Mouse (Mus musculus): ENCODE results near the gene Napepld. TPM values are rescaled to one million over a fixed set of nuclear protein-coding genes. Genes with fewer than 3 reads are reported as not detected.
"Not testable (repeated sequence)": the region's sequence is repeated elsewhere in the genome, so short reads cannot be mapped to it uniquely, and the experiment has no call there.

Napepld gene
- polyA plus RNA-seq, 1 experiment from 2014 or later = 2.3 TPM

- ATAC-seq = no peak
- Histone ChIP-seq H3K9me3 (ENCODE audit: control insufficient read depth) (no peaks in the 10 kb centered on the region), H3K27me3 (replicated peaks; ENCODE audit: control insufficient read depth, insufficient read depth, low read length) (no peaks in the 10 kb centered on the region), H3K27ac (ENCODE audit: low read depth, low read length) (no peak overlapping the region), H3K4me3 (ENCODE audit: low read depth, low read length) (no peak overlapping the region), H3K4me1 (replicated peaks; ENCODE audit: control insufficient read depth, insufficient read depth, low read length) (no peaks in the 10 kb centered on the region), H3K9ac (ENCODE audit: low read depth, low read length) (no peak overlapping the region), H3K36me3 (ENCODE audit: control insufficient read depth, insufficient read depth) (0 out of 2 replicates have a peak, but pooled peaks cover under 1% of the 10 kb centered on the region), H3K4me2 (replicated peaks; ENCODE audit: low read depth) (no peak overlapping the region)
- TF ChIP-seq CTCF (IDR thresholded peaks at IDR 0.05; ENCODE audit: low read depth) = no peak
- 18% methylated on average over 1 of the region's 1 CpGs for WGBS
These were observed 57.6 kb downstream of the Napepld start for GRCm38 (mm10) chr5:21643606-21644005.

DNA sequence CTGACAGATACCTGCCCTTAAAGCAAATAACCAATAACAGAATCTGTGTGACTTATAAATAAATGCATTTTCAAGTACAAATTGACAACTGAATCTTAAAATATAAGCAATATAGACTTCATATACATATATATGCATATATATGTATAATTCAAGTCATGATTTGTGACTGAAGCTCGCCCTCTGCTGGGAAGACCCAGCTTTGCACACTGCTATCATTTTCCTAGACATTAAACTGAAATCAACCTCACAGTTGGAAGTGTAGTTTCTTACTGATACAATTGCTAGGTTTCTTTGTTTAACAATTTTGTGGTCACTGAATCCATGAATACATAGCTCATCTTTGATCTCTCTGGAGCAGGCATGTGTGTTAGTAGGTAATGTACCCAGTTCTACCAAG is 60.2 kb downstream of the Napepld start:
- no peak for ATAC-seq
- H3K36me3 ChIP-seq (ENCODE audit: control insufficient read depth, insufficient read depth) = no peaks in the 10 kb centered on the region
- no peak overlapping the region for H3K4me3 ChIP-seq (ENCODE audit: low read depth, low read length)
- H3K27ac ChIP-seq (ENCODE audit: low read depth, low read length) = no peak overlapping the region
- no peaks in the 10 kb centered on the region for H3K27me3 ChIP-seq (replicated peaks; ENCODE audit: control insufficient read depth, insufficient read depth, low read length)
- H3K4me1 ChIP-seq (replicated peaks; ENCODE audit: control insufficient read depth, insufficient read depth, low read length) = no peaks in the 10 kb centered on the region
- no peak overlapping the region for H3K4me2 ChIP-seq (replicated peaks; ENCODE audit: low read depth)
- TF ChIP-seq CTCF (IDR thresholded peaks at IDR 0.05; ENCODE audit: low read depth) = peak; percentile 80
- H3K9ac ChIP-seq (ENCODE audit: low read depth, low read length) = no peak overlapping the region
- no peaks in the 10 kb centered on the region for H3K9me3 ChIP-seq (ENCODE audit: control insufficient read depth)
- WGBS = 0% methylated on average over 1 of the region's 1 CpGs

- no peak for TF ChIP-seq CTCF (IDR thresholded peaks at IDR 0.05; ENCODE audit: low read depth)
- H3K27ac ChIP-seq (ENCODE audit: low read depth, low read length) = no peak overlapping the region
- no peak overlapping the region for H3K9ac ChIP-seq (ENCODE audit: low read depth, low read length)
- H3K4me2 ChIP-seq (replicated peaks; ENCODE audit: low read depth) = no peak overlapping the region
- no peaks in the 10 kb centered on the region for H3K36me3 ChIP-seq (ENCODE audit: control insufficient read depth, insufficient read depth)
- no peaks in the 10 kb centered on the region for H3K9me3 ChIP-seq (ENCODE audit: control insufficient read depth)
- H3K4me1 ChIP-seq (replicated peaks; ENCODE audit: control insufficient read depth, insufficient read depth, low read length) = no peaks in the 10 kb centered on the region
- H3K27me3 ChIP-seq (replicated peaks; ENCODE audit: control insufficient read depth, insufficient read depth, low read length) = no peaks in the 10 kb centered on the region
- H3K4me3 ChIP-seq (ENCODE audit: low read depth, low read length) = no peak overlapping the region
- ATAC-seq = no peak
These were observed 75.3 kb downstream of the Napepld start for GRCm38 (mm10) chr5:21625916-21626315.

GRCm38 (mm10) chr5:21616450-21617009 is 84.7 kb downstream of the Napepld start:
- WGBS = 65% methylated on average over 3 of the region's 3 CpGs
- no peak for TF ChIP-seq CTCF (IDR thresholded peaks at IDR 0.05; ENCODE audit: low read depth)
- Histone ChIP-seq H3K9ac (ENCODE audit: low read depth, low read length) (no peak overlapping the region), H3K27ac (ENCODE audit: low read depth, low read length) (no peak overlapping the region), H3K9me3 (ENCODE audit: control insufficient read depth) (no peaks in the 10 kb centered on the region), H3K4me3 (ENCODE audit: low read depth, low read length) (no peak overlapping the region), H3K27me3 (replicated peaks; ENCODE audit: control insufficient read depth, insufficient read depth, low read length) (no peaks in the 10 kb centered on the region), H3K36me3 (ENCODE audit: control insufficient read depth, insufficient read depth) (no peaks in the 10 kb centered on the region), H3K4me1 (replicated peaks; ENCODE audit: control insufficient read depth, insufficient read depth, low read length) (no peaks in the 10 kb centered on the region), H3K4me2 (replicated peaks; ENCODE audit: low read depth) (no peak overlapping the region)
- ATAC-seq = no peak

- not testable (repeated sequence) for H3K36me3 ChIP-seq (ENCODE audit: control insufficient read depth, insufficient read depth); H3K4me3 ChIP-seq (ENCODE audit: low read depth, low read length); H3K9me3 ChIP-seq (ENCODE audit: control insufficient read depth); H3K27me3 ChIP-seq (replicated peaks; ENCODE audit: control insufficient read depth, insufficient read depth, low read length); H3K4me1 ChIP-seq (replicated peaks; ENCODE audit: control insufficient read depth, insufficient read depth, low read length); H3K4me2 ChIP-seq (replicated peaks; ENCODE audit: low read depth); ATAC-seq; H3K9ac ChIP-seq (ENCODE audit: low read depth, low read length); H3K27ac ChIP-seq (ENCODE audit: low read depth, low read length)
- 95% methylated on average over 11 of the region's 11 CpGs for WGBS
These were observed 86.9 kb downstream of the Napepld start for GRCm38 (mm10) chr5:21614299-21614698.

Other genes starting within 250 kb of the Napepld start
- 8.2 and 10.3 TPM in 2 replicates for gene Lrrc17, start 157.8 kb downstream of the Napepld start, polyA plus RNA-seq (2015; fragmentation: Nextera tagmentation; extraction: Ambion mirVana)
- gene Fbxl13, start 55.8 kb downstream of the Napepld start, polyA plus RNA-seq (2015; fragmentation: Nextera tagmentation; extraction: Ambion mirVana) = 0.07 and 0.08 TPM in 2 replicates
- 15.0 and 15.6 TPM in 2 replicates for gene Armc10, start 55.6 kb downstream of the Napepld start, polyA plus RNA-seq (2015; fragmentation: Nextera tagmentation; extraction: Ambion mirVana)
- 68.9 and 70.0 TPM in 2 replicates for gene Pmpcb, start 35.7 kb upstream of the Napepld start, polyA plus RNA-seq (2015; fragmentation: Nextera tagmentation; extraction: Ambion mirVana)
- 44.5 and 48.1 TPM in 2 replicates for gene Dnajc2, start 83.9 kb upstream of the Napepld start, polyA plus RNA-seq (2015; fragmentation: Nextera tagmentation; extraction: Ambion mirVana)
- 96.0 and 99.6 TPM in 2 replicates for gene Psmc2, start 83.9 kb upstream of the Napepld start, polyA plus RNA-seq (2015; fragmentation: Nextera tagmentation; extraction: Ambion mirVana)
- gene Slc26a5, start 164.2 kb upstream of the Napepld start, polyA plus RNA-seq (2015; fragmentation: Nextera tagmentation; extraction: Ambion mirVana) = 0.07 TPM in 1 of 2 replicates, not detected in the other